Mouse (Mus musculus) erythroblast, embryonic 14.5 days (primary cell): ENCODE data around the gene Pitpnc1.

Source experiments
- GATA1 ChIP-seq: IDR thresholded peaks from 2 replicates; pipeline ENCODE4 v1.6.1; 2012; ENCODE audit warnings: low read length, inconsistent platforms, mixed read lengths
- TAL1 ChIP-seq: IDR thresholded peaks from 3 replicates; pipeline ENCODE4 v1.6.1; 2012; ENCODE audit warnings: low read length, inconsistent platforms, mixed read lengths

DNA sequence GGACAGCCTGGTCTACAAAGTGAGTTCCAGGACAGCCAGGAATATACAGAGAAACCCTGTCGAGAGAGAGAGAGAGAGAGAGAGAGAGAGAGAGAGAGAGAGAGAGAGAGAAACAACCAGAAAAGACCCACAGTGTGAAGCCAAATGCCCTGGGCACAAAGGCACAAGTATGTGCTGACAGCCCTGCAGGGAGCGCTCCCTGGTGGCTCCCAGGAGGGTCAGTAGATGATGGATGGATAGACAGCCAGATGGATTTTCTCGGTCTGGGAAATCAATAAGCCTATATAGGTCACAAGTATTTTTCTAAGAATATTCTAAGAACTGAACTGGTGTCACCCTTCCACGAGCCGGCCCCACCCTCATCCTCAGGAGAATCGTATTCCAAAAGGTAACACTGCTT, 86.5 kb downstream of the Pitpnc1 start:
- TF ChIP-seq TAL1 = no peak
- no peak for TF ChIP-seq GATA1
